Mouse (Mus musculus) liver, embryonic 16.5 days (tissue): ENCODE measurements around the gene Xrcc5. TPM values are rescaled to one million over a fixed set of nuclear protein-coding genes. Genes with fewer than 3 reads are reported as not detected.

ENCODE experiments used
- ATAC-seq: fragments of 200-750 bp; cut with Nextera tagmentation; 2 replicates; pipeline ENCODE4 v1.8.0; 2017; ENCODE audit warnings: low read depth, mild to moderate bottlenecking, moderate number of reproducible peaks, moderate library complexity
- H3K27ac ChIP-seq: fragments of 300-500 bp; sonication (generic); 2 replicates; pipeline ENCODE4 v1.5.1; 2014; ENCODE audit warnings: mild to moderate bottlenecking, low read length
- H3K27me3 ChIP-seq: fragments of 300-500 bp; sonication (generic); 2 replicates; pipeline ENCODE4 v1.6.1; 2014; ENCODE audit warnings: low read depth, low read length, mixed read lengths; ENCODE audit not compliant: control insufficient read depth, insufficient read depth
- H3K36me3 ChIP-seq: fragments of 300-500 bp; sonication (generic); 2 replicates; pipeline ENCODE4 v1.6.1; 2014; ENCODE audit warnings: mild to moderate bottlenecking; ENCODE audit not compliant: control insufficient read depth, insufficient read depth
- H3K4me1 ChIP-seq: fragments of 300-500 bp; sonication (generic); 2 replicates; pipeline ENCODE4 v1.6.1; 2014; ENCODE audit warnings: low read depth, low read length, mixed read lengths; ENCODE audit not compliant: control insufficient read depth
- H3K4me2 ChIP-seq: fragments of 300-500 bp; sonication (generic); 2 replicates; pipeline ENCODE4 v1.6.1; 2014; ENCODE audit warnings: low read depth, low read length, mixed read lengths
- H3K4me3 ChIP-seq: fragments of 300-500 bp; sonication (generic); 2 replicates; pipeline ENCODE4 v1.5.1; 2014; ENCODE audit warnings: low read depth, mild to moderate bottlenecking, low read length
- H3K9ac ChIP-seq: fragments of 300-500 bp; sonication (generic); 2 replicates; pipeline ENCODE4 v1.6.1; 2014; ENCODE audit warnings: low read depth, low read length
- H3K9me3 ChIP-seq: fragments of 300-500 bp; sonication (generic); replicated peaks from 2 replicates; pipeline ENCODE4 v1.6.1; 2016; ENCODE audit warnings: low read length; ENCODE audit not compliant: control insufficient read depth
- WGBS: fragments of 180-500 bp; shearing (Covaris S2); extraction: QIAGEN DNeasy Blood & Tissue Kit; methylation state at CpG from one replicate; pipeline ENCODE4 v1.1.7; 2014; ENCODE audit not compliant: insufficient replicate concordance; 5-methylcytosine and 5-hydroxymethylcytosine counted together
- polyA plus RNA-seq: library from polyadenylated mRNA; unstranded; fragments of >200 nt; fragmentation: Nextera tagmentation; extraction: Ambion mirVana; gene quantifications from 2 replicates; pipeline ENCODE4 v1.2.1, GENCODE M21; 2015

The Xrcc5 gene
- polyA plus RNA-seq, 1 experiment from 2014 or later: 14.0 TPM

DNA sequence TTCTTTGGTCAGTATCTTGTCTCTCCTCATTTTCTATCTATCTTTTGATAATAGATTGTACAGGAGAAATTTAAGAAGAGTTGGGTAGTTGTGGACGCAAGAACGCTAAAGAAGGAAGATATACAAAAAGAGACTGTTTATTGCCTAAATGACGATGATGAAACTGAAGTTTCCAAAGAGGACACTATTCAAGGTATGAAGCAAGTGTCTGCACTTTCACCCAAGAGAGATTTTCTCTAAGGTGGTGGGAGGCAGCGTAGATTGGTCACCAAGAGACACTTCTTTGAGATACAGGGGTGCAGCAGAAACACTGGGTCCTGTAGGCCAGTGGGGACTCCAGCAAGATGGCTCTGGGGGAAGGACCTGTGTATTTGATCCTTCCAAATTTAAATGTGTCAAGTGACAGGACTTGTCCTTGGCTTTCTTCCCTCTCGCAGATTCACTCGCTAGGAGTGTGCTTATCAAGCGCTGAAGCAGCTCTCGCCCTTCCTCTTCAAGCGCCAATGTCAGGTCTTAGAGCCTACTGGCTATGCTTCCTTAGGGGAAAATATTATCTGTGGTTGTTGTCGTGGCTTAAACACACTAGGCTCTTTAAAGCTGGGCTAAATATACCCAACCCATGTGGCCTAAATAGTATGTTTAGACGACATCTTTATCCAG lies 19.1 kb downstream of the Xrcc5 start:
- Histone ChIP-seq H3K4me1 (no peaks in the 10 kb centered on the region), H3K27ac (no peak overlapping the region), H3K9ac (no peak overlapping the region), H3K9me3 (no peaks in the 10 kb centered on the region), H3K27me3 (no peaks in the 10 kb centered on the region), H3K36me3 (no peaks in the 10 kb centered on the region; the same call in 1 of the 2 replicates), H3K4me2 (no peak overlapping the region), H3K4me3 (no peak overlapping the region)
- 73% methylated on average over 11 of the region's 11 CpGs for WGBS
- no peak for ATAC-seq

DNA sequence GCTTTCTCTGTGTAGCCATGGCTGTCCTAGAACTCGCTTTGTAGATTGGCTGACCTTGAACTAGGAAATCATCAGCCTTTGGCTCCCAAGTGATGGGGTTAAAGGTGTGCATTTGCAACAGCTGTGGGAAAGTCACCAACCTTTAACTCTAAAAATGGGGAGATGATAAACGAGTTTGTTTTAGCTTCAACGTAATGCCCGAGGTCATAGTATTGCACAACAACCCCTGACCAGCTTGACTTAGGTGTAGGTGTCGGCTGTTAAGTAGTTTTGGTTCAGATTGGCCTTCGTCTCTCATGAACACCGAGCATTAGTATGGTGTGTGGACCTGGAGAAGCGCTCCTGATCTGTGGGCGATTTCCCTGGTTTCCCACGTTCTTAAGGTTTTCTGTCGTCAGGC lies 27.6 kb downstream of the Xrcc5 start:
- Histone ChIP-seq H3K9ac (no peak overlapping the region), H3K4me3 (no peak overlapping the region), H3K27ac (no peak overlapping the region), H3K9me3 (no peaks in the 10 kb centered on the region), H3K27me3 (no peaks in the 10 kb centered on the region), H3K36me3 (no peaks in the 10 kb centered on the region), H3K4me2 (no peak overlapping the region), H3K4me1 (no peaks in the 10 kb centered on the region)
- WGBS: 67% methylated on average over 11 of the region's 11 CpGs
- ATAC-seq: peak; percentile 67

DNA sequence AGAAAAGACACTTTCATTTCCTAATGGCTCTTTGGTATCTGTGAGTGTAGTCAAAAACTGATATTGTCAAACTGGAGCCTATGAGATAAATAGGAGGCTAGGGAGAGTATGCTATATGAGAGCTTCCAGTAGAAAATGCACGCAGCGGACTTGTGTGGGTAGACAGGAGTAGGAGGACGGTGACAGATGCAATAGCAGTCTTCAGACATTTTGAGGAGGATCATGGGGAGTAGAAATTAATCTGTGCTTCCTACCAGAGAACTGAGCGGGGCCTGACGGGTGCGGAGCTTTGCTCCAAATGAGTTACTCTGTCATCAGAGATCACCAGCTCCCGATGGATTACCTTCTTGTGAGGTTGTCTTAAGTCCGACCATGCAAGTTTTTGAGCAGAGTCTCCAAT lies 29.6 kb downstream of the Xrcc5 start:
- Histone ChIP-seq H3K9ac (no peak overlapping the region), H3K4me1 (no peaks in the 10 kb centered on the region), H3K4me3 (no peak overlapping the region), H3K4me2 (no peak overlapping the region), H3K27me3 (no peaks in the 10 kb centered on the region), H3K36me3 (no peaks in the 10 kb centered on the region; the same call in 1 of the 2 replicates), H3K9me3 (no peaks in the 10 kb centered on the region), H3K27ac (no peak overlapping the region)
- no peak for ATAC-seq
- WGBS: 79% methylated on average over 8 of the region's 8 CpGs

DNA sequence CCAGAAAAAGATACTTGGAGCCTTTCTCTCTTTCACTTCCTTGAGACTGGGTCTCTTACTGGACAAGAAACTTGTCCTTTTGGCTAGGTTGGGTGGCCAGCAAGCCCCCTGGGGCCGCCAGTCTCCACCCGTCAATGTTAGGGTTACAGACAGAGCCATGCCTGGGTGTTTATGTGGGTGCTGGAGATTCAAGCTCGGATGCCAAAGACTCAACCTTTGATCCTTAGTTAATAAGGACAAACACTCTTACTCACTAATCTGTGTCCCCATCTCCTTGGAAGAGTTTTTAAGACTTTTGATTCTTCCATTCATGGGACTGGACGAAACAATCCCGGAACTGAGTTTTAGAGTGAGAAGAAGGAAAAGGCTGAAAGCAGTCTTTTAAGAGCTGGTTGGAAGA lies 31.1 kb downstream of the Xrcc5 start:
- H3K36me3 ChIP-seq: no peaks in the 10 kb centered on the region; the same call in 1 of the 2 replicates
- WGBS: 75% methylated on average over 5 of the region's 5 CpGs
- H3K9me3 ChIP-seq: no peaks in the 10 kb centered on the region
- H3K4me1 ChIP-seq: no peaks in the 10 kb centered on the region
- no peak overlapping the region for H3K9ac ChIP-seq
- no peak overlapping the region for H3K27ac ChIP-seq
- ATAC-seq: no peak
- H3K4me3 ChIP-seq: no peak overlapping the region
- H3K4me2 ChIP-seq: no peak overlapping the region
- no peaks in the 10 kb centered on the region for H3K27me3 ChIP-seq

DNA sequence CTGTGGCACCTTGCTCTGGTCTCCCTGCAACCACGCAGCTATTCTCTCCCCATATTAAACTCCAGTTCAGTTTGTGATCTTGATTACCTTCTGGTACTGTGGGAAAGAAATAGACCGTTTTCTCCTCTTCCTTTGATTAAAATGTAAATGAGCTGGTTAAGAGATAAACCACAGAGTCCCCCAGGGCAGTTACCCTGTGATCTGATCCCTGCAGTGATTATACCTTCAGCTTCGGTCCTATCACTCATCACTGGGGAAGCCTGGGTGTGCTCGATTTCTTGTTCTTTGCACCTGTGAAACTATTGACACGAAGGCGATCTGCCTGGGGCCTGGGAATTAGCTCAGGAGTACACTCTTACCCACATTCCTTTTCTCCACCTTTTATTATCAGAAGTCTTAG lies 40.7 kb downstream of the Xrcc5 start:
- Histone ChIP-seq H3K4me1 (no peaks in the 10 kb centered on the region), H3K9me3 (no peaks in the 10 kb centered on the region), H3K9ac (no peak overlapping the region), H3K27ac (no peak overlapping the region), H3K36me3 (no peaks in the 10 kb centered on the region; the same call in none of the 2 replicates), H3K27me3 (no peaks in the 10 kb centered on the region), H3K4me3 (no peak overlapping the region), H3K4me2 (no peak overlapping the region)
- no peak for ATAC-seq
- 41% methylated on average over 6 of the region's 6 CpGs for WGBS

DNA sequence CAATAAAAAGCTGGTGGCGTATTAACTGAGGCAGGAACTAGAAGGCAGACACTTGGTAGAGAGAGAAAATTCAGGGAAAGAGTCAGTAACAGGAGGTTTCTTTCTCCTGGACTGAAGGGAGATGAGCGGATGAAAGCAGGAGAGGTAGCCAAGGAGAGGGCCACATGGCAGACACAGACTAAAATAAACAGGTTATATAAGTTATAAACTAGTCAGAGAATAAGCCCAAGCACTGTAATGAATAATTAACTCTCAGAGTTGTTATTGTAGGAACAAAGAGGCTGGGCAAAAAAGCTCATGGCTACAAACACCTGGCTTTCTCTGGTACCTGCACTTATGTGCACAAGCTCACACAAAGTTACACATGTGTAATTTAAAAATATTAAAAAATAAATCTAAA lies 47.6 kb downstream of the Xrcc5 start:
- Histone ChIP-seq H3K4me3 (no peak overlapping the region), H3K9ac (no peak overlapping the region), H3K4me2 (no peak overlapping the region), H3K27me3 (no peaks in the 10 kb centered on the region), H3K27ac (no peak overlapping the region), H3K4me1 (no peaks in the 10 kb centered on the region), H3K36me3 (no peaks in the 10 kb centered on the region), H3K9me3 (no peaks in the 10 kb centered on the region)
- ATAC-seq: no peak
- 72% methylated on average over 2 of the region's 2 CpGs for WGBS

DNA sequence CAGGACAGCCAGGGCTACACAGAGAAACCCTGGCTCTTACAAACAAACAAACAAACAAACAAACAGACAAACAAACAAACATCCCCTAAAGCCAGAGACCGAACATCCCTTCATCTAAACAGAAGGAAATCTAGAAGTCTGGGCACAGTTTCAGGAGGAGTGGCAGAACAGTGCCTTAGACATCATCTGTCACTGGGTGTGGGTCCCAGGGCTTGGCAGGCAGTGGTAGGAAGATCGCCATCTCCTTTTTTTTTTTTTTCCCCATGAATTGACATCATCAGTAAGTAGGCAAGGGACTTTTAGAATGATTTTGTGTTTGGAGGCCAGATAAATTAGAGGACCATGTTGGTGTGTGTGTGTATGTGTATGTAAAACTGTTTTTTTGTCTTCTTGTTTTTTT lies 51.0 kb downstream of the Xrcc5 start:
- ATAC-seq: no peak
- Histone ChIP-seq H3K9ac (no peak overlapping the region), H3K4me3 (no peak overlapping the region), H3K4me1 (no peaks in the 10 kb centered on the region), H3K9me3 (no peaks in the 10 kb centered on the region), H3K4me2 (no peak overlapping the region), H3K36me3 (no peaks in the 10 kb centered on the region), H3K27me3 (no peaks in the 10 kb centered on the region), H3K27ac (no peak overlapping the region)
- WGBS: 66% methylated on average over 2 of the region's 2 CpGs

DNA sequence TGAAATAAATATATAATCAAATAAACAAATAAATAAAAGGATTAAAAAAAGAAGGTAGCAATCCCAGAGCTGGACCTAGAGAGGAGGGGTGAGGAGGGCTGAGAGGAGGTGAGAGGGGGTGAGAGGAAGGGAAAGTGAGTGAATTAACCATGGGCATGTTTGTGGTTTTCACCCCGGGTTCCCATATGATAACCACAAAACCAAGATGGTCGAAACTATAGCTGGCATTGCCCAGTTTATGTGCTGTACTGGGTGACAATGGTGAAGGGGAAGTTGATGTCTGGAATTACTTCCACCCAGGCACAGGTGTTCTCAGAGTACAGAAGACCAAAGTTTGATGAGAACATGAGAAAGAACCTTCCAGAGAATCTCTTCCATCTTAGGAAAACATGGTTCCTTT lies 52.2 kb downstream of the Xrcc5 start:
- Histone ChIP-seq H3K9ac (no peak overlapping the region), H3K27ac (no peak overlapping the region), H3K4me2 (no peak overlapping the region), H3K4me3 (no peak overlapping the region), H3K9me3 (no peaks in the 10 kb centered on the region), H3K36me3 (no peaks in the 10 kb centered on the region), H3K4me1 (no peaks in the 10 kb centered on the region), H3K27me3 (no peaks in the 10 kb centered on the region)
- WGBS: 23% methylated on average over 2 of the region's 2 CpGs
- no peak for ATAC-seq

DNA sequence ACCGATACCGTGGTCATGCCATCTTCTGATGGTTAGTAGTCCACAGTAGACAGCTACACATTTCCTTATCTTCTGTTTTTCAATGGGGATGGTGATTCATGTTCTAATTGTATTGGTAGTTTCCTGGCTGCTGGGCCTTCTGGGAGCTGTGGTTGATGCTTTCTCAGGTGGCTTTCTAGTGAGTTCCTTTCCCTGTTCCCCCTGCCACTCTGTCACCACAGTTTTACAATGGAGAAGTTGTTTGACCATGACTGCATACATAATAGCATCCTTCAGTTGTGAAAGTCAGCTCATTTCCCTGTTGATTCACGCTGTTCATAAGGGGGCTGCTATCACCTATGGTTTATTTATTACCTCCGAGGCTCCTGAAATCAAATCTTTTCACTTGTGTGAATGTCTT lies 53.6 kb downstream of the Xrcc5 start:
- H3K9ac ChIP-seq: no peak overlapping the region
- WGBS: 76% methylated on average over 4 of the region's 4 CpGs

More for the DNA sequence above, 53.6 kb downstream of the Xrcc5 start:
- Histone ChIP-seq H3K4me3 (no peak overlapping the region), H3K27ac (no peak overlapping the region), H3K9me3 (no peaks in the 10 kb centered on the region), H3K36me3 (no peaks in the 10 kb centered on the region), H3K27me3 (no peaks in the 10 kb centered on the region), H3K4me1 (no peaks in the 10 kb centered on the region), H3K4me2 (no peak overlapping the region)
- ATAC-seq: no peak
